1 mouse cellular context compared by ENCODE assay signal in genomic region chr2:154757691-154758090, GRCm38 (mm10).
TF ChIP-seq lines count a peak whose summit lies in the region.

No protein-coding gene starts in this region.

TF ChIP-seq in CH12.LX, 34 proteins besides CTCF, POLR2A, EP300 and RAD21 (continued from another document):
- TF ChIP-seq CHD1 (IDR thresholded peaks at IDR 0.05; ENCODE audit: low read depth, low read length) (no peak), USF1 (IDR thresholded peaks at IDR 0.05; ENCODE audit: low read depth, low read length) (no peak)
